In the genomic region with DNA sequence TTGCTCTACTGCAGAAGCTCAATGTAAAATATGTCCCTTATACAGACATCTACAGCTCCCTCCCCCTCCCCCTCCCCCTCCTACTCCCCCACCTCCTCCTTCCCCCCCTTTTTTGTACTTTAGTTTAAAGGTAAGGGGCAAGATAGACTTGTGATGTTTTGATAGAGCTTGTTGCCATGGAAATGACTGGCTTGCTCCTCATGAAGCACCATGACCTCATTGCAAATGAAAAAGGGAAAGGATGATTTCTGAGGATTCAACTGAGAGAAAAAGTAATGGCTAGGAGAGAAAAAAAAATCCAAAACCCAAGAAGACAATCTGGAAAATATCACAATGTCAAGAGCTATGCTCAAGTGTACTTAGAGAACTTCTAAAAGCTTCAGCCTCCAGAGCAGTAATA, we compare ENCODE assay signal across 20 mouse cellular contexts. TPM values are rescaled to one million over a fixed set of nuclear protein-coding genes. Genes with fewer than 3 reads are reported as not detected.
DNase-seq lines count a peak whose midpoint lies in the region; ATAC-seq and TF ChIP-seq lines count a peak whose summit lies in the region.
"Had no signal": no experiment of that assay in that cellular context is flagged by ENCODE, and none has a peak within 500 bp of the region (broad histone marks: within the 10 kb centered on the region; RNA-seq: fewer than 3 reads in every experiment).

No protein-coding gene starts in this region.

- no peaks in the 10 kb centered on the region for H3K36me3 ChIP-seq in lung, postnatal 0 days (ENCODE audit: insufficient read depth, low read length)
- H3K36me3 ChIP-seq in forebrain, embryonic 14.5 days (ENCODE audit: control insufficient read depth, insufficient read depth, low read length): no peaks in the 10 kb centered on the region
- H3K36me3 ChIP-seq in midbrain, embryonic 13.5 days: no peaks in the 10 kb centered on the region
- H3K36me3 ChIP-seq: heart, embryonic 13.5 days; kidney, embryonic 15.5 days; neural tube, embryonic 15.5 days had no signal

- no peak for ATAC-seq in lung, postnatal 0 days
- no peak for ATAC-seq in forebrain, embryonic 14.5 days
- ATAC-seq in midbrain, embryonic 13.5 days: no peak
- ATAC-seq: hindbrain, postnatal 0 days; liver, postnatal 0 days had no signal

- H3K4me1 ChIP-seq in lung, postnatal 0 days (ENCODE audit: insufficient read depth, low read depth, low read length): no peaks in the 10 kb centered on the region
- H3K4me1 ChIP-seq in forebrain, embryonic 14.5 days (ENCODE audit: control insufficient read depth, insufficient read depth, low read length): peaks cover 30% of the 10 kb centered on the region
- H3K4me1 ChIP-seq in midbrain, embryonic 13.5 days (replicated peaks): peaks cover 49% of the 10 kb centered on the region
- H3K4me1 ChIP-seq: kidney, embryonic 15.5 days had no signal

- peak; percentile 15 for DNase-seq in lung, postnatal 0 days (ENCODE audit: low spot score)
- DNase-seq in lung, postnatal 14 days: no peak
- peak; percentile 78 for DNase-seq in brain, embryonic 14.5 days (ENCODE audit: low read depth)
- peak; percentile 59 for DNase-seq in forebrain, embryonic 14.5 days (ENCODE audit: low spot score)
- DNase-seq in frontal cortex, postnatal 14 days (ENCODE audit: low spot score in 2 of 2): no peak
- DNase-seq in left cerebral cortex, adult 18-20 months (ENCODE audit: low spot score in 2 of 2): no peak
- DNase-seq in ovary, postnatal 10 days (ENCODE audit: low spot score): no peak
- DNase-seq: cerebellum, postnatal 10 days; gastrocnemius, adult 2 months; heart, postnatal 36 days; layer of hippocampus, postnatal 36 days; liver; liver, postnatal 0 days; thymus, postnatal 25 days had no signal

- no peak for TF ChIP-seq CTCF in lung, postnatal 0 days (IDR thresholded peaks at IDR 0.05)
- TF ChIP-seq CTCF in brain, embryonic 14.5 days (IDR thresholded peaks at IDR 0.05; ENCODE audit: borderline replicate concordance, extremely low read depth, insufficient read depth, insufficient read length): no peak

- H3K9me3 ChIP-seq in lung, postnatal 0 days (ENCODE audit: low read length): no peaks in the 10 kb centered on the region
- no peaks in the 10 kb centered on the region for H3K9me3 ChIP-seq in forebrain, embryonic 14.5 days (replicated peaks; ENCODE audit: control insufficient read depth, low read length)
- no peaks in the 10 kb centered on the region for H3K9me3 ChIP-seq in midbrain, embryonic 13.5 days
- H3K9me3 ChIP-seq: heart, embryonic 13.5 days; kidney, embryonic 15.5 days; neural tube, embryonic 15.5 days had no signal

- no peak overlapping the region for H3K27ac ChIP-seq in lung, postnatal 0 days (ENCODE audit: low read length)
- H3K27ac ChIP-seq in forebrain, embryonic 14.5 days (ENCODE audit: low read depth, low read length): peak overlapping the region; percentile 59
- H3K27ac ChIP-seq in midbrain, embryonic 13.5 days: peak overlapping the region; percentile 10
- H3K27ac ChIP-seq: heart, embryonic 13.5 days; hindbrain, postnatal 0 days; kidney, embryonic 15.5 days; macrophage; neural tube, embryonic 15.5 days had no signal

- no peak overlapping the region for H3K4me3 ChIP-seq in lung, postnatal 0 days (ENCODE audit: low read depth, low read length)
- no peak overlapping the region for H3K4me3 ChIP-seq in forebrain, embryonic 14.5 days (ENCODE audit: low read depth, low read length)
- no peak overlapping the region for H3K4me3 ChIP-seq in midbrain, embryonic 13.5 days (replicated peaks)
- H3K4me3 ChIP-seq: gastrocnemius, adult 2 months; heart, embryonic 13.5 days; kidney, embryonic 15.5 days; neural tube, embryonic 15.5 days had no signal

- TF ChIP-seq EP300 in lung, postnatal 0 days (IDR thresholded peaks at IDR 0.05): no peak

- H3K27me3 ChIP-seq in lung, postnatal 0 days (replicated peaks; ENCODE audit: insufficient read depth, low read length): no peaks in the 10 kb centered on the region
- no peaks in the 10 kb centered on the region for H3K27me3 ChIP-seq in forebrain, embryonic 14.5 days (replicated peaks; ENCODE audit: control insufficient read depth, insufficient read depth, low read length)
- H3K27me3 ChIP-seq in midbrain, embryonic 13.5 days: no peaks in the 10 kb centered on the region
- H3K27me3 ChIP-seq: heart, embryonic 13.5 days; kidney, embryonic 15.5 days; neural tube, embryonic 15.5 days had no signal

- TF ChIP-seq POLR2A in brain, embryonic 14.5 days (IDR thresholded peaks at IDR 0.05; ENCODE audit: borderline replicate concordance, extremely low read depth, insufficient read depth, insufficient read length, poor library complexity, severe bottlenecking): no peak

- no peak overlapping the region for H3K9ac ChIP-seq in lung, postnatal 0 days (replicated peaks; ENCODE audit: low read depth)
- H3K9ac ChIP-seq in forebrain, embryonic 14.5 days (ENCODE audit: low read length): no peak overlapping the region
- no peak overlapping the region for H3K9ac ChIP-seq in midbrain, embryonic 13.5 days (replicated peaks)
- H3K9ac ChIP-seq: kidney, embryonic 15.5 days; liver, postnatal 0 days; neural tube, embryonic 15.5 days had no signal

- H3K4me2 ChIP-seq in lung, postnatal 0 days (replicated peaks; ENCODE audit: low read depth, low read length): no peak overlapping the region
- no peak overlapping the region for H3K4me2 ChIP-seq in forebrain, embryonic 14.5 days (ENCODE audit: low read length)
- H3K4me2 ChIP-seq in midbrain, embryonic 13.5 days (replicated peaks): no peak overlapping the region
- H3K4me2 ChIP-seq: heart, embryonic 13.5 days; kidney, embryonic 15.5 days; neural tube, embryonic 15.5 days had no signal

RNA-seq across cellular contexts. Expression of a gene that starts 29.4 kb away (rescaled TPM):
- 14.7 and 16.2 TPM in 2 replicates for polyA plus RNA-seq in lung, postnatal 0 days (2015; fragmentation: Nextera tagmentation; extraction: Ambion mirVana)
- polyA plus RNA-seq in brain, embryonic 14.5 days (2012; rRNA removed): 5.8 and 7.2 TPM in 2 replicates
- 23.9 and 32.1 TPM in 2 replicates for polyA plus RNA-seq in forebrain, embryonic 14.5 days (2014; fragmentation: Nextera tagmentation; extraction: Ambion mirVana)
- polyA plus RNA-seq in midbrain, embryonic 13.5 days (2015; fragmentation: Nextera tagmentation; extraction: Ambion mirVana): 21.8 and 26.6 TPM in 2 replicates
- 10 to 100 TPM; 23.7 to 26.3 TPM for total RNA-seq in left cerebral cortex, adult 18-20 months (2021)

Comparison
In these comparisons a context has a peak if more than half of its experiments do, and no peak if none do; other contexts are left out.
1. DNase-seq: peak in lung, postnatal 0 days (single experiment), brain, embryonic 14.5 days (single experiment) and forebrain, embryonic 14.5 days (single experiment); none in lung, postnatal 14 days (single experiment), frontal cortex, postnatal 14 days (0 of 2), left cerebral cortex, adult 18-20 months (0 of 2) and ovary, postnatal 10 days (single experiment).